Mouse (Mus musculus) cerebellum, adult 9-10 months (tissue): Measurements from ENCODE around the gene Trim9.

Source experiments
- DNase-seq: peaks from one replicate; pipeline ENCODE4 v3.0.0; 2022

The Trim9 gene

GRCm38 (mm10) chr12:70201926-70202529, 145.4 kb downstream of the Trim9 start:
- no peak for DNase-seq

- no peak for DNase-seq
Observed at GRCm38 (mm10) chr12:70196341-70196740, 151.1 kb downstream of the Trim9 start.

DNA sequence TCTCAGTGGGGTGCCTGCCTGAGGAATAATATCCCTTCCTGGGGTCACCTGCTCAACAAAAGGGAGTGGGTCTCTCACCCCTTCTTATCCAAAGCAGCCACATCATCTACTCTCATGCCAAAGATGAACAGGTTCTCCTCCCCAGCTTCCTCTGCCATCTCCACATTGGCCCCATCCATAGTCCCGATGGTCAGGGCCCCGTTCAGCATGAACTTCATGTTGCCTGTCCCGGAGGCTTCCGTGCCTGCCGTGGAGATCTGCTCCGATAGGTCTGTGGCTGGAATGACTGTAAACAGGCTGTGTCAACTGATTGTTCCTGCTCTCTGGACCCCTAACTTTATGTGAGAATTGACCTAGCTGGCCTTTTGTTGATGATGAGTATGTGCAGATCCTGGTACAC, 152.0 kb downstream of the Trim9 start:
- DNase-seq = no peak
